Mouse (Mus musculus): Measurements from ENCODE around the gene Siah1a.

Gene Siah1a

GRCm38 (mm10) chr8:86702453-86702852, 43.3 kb downstream of the Siah1a start:
- DNase-seq (ENCODE audit: low spot score in 2 of 2), result no peak

GRCm38 (mm10) chr8:86699471-86699870, 46.3 kb downstream of the Siah1a start:
- DNase-seq (ENCODE audit: low spot score in 2 of 2), result no peak

GRCm38 (mm10) chr8:86698811-86699421, 46.8 kb downstream of the Siah1a start:
- DNase-seq (ENCODE audit: low spot score in 2 of 2), result no peak

GRCm38 (mm10) chr8:86695703-86696102, 50.0 kb downstream of the Siah1a start:
- no peak for DNase-seq (ENCODE audit: low spot score in 2 of 2)

- DNase-seq (ENCODE audit: low spot score in 2 of 2), result no peak
Observed at GRCm38 (mm10) chr8:86694011-86694410, 51.7 kb downstream of the Siah1a start.

GRCm38 (mm10) chr8:86692107-86692506, 53.6 kb downstream of the Siah1a start:
- DNase-seq (ENCODE audit: low spot score in 2 of 2), result no peak

- no peak for DNase-seq (ENCODE audit: low spot score in 2 of 2)
Observed at GRCm38 (mm10) chr8:86686629-86687028, 59.1 kb downstream of the Siah1a start.

Data from right cerebral cortex, postnatal 10 days (tissue).